Mouse (Mus musculus) heart, postnatal 36 days (tissue): Measurements from ENCODE around the gene Cnpy3. TPM values are rescaled to one million over a fixed set of nuclear protein-coding genes. Genes with fewer than 3 reads are reported as not detected.
"Not testable (repeated sequence)": the region's sequence is repeated elsewhere in the genome, so short reads cannot be mapped to it uniquely, and the experiment has no call there.

Experiments
- DNase-seq, 2 experiments: peaks; one replicate each; pipeline ENCODE4 v3.0.0; 2021 to 2022
- intact Hi-C: fragments of 180-260 bp; cut with DNase I; formaldehyde crosslinking; loops from one replicate; pipeline ENCODE4 v1.15.1; 2025
- total RNA-seq, 2 experiments: library from RNA; stranded (reverse); gene quantifications; 2 replicates each; pipeline ENCODE4 v1.2.3; 2021

The Cnpy3 gene
- 10 to 100 TPM; 18.4 to 19.2 TPM for total RNA-seq

- peak; percentile 93 for DNase-seq
- intact Hi-C loops, result loop anchor here (2.0 kb wide), 1 partner anchor 21 kb away; the partner anchor contains the start of gene 2310039H08Rik
Observed at GRCm38 (mm10) chr17:46751794-46752556, at the start of gene Cnpy3. Gene Cnpy3, minus strand, starts transcription at chr17:46752214.

GRCm38 (mm10) chr17:46801761-46802160, 49.7 kb upstream of the Cnpy3 start:
- DNase-seq, result no peak
- intact Hi-C loops, result no loop called here

- intact Hi-C loops, result no loop called here
- DNase-seq, result no peak
Observed at GRCm38 (mm10) chr17:46799680-46800079, 47.7 kb upstream of the Cnpy3 start.

- no peak for DNase-seq
- intact Hi-C loops, result no loop called here
Observed at GRCm38 (mm10) chr17:46797386-46797785, 45.4 kb upstream of the Cnpy3 start.

GRCm38 (mm10) chr17:46796743-46797142, 44.7 kb upstream of the Cnpy3 start:
- DNase-seq, result no peak
- intact Hi-C loops, result no loop called here

- DNase-seq, result no peak
- intact Hi-C loops, result no loop called here
Observed at GRCm38 (mm10) chr17:46792963-46793362, 40.9 kb upstream of the Cnpy3 start.

- DNase-seq, intact Hi-C loops: not testable (repeated sequence)
Observed at GRCm38 (mm10) chr17:46787974-46788373, 36.0 kb upstream of the Cnpy3 start.

- intact Hi-C loops, result no loop called here
- DNase-seq, result no peak
Observed at GRCm38 (mm10) chr17:46786952-46787351, 34.9 kb upstream of the Cnpy3 start.

GRCm38 (mm10) chr17:46783222-46783565, 31.2 kb upstream of the Cnpy3 start:
- DNase-seq, result no peak
- intact Hi-C loops, result no loop called here

- peak; percentile 91 to 95 for DNase-seq
- intact Hi-C loops, result loop anchor here (1.0 kb wide), 2 partner anchors 75 to 108 kb away; partner anchors contain the start of gene Tbcc
Observed at GRCm38 (mm10) chr17:46782341-46783221, 30.6 kb upstream of the Cnpy3 start, which contains the start of gene Rpl7l1. Gene Rpl7l1, minus strand, starts transcription at chr17:46782672.

GRCm38 (mm10) chr17:46781876-46782275, 29.9 kb upstream of the Cnpy3 start:
- DNase-seq, result no peak
- intact Hi-C loops, result loop anchor here (1.0 kb wide), 2 partner anchors 75 to 108 kb away; partner anchors contain the start of gene Tbcc

GRCm38 (mm10) chr17:46776087-46776486, 24.1 kb upstream of the Cnpy3 start:
- intact Hi-C loops, result no loop called here
- DNase-seq, result no peak

GRCm38 (mm10) chr17:46775070-46775469, 23.1 kb upstream of the Cnpy3 start:
- no peak for DNase-seq
- intact Hi-C loops, result no loop called here

- intact Hi-C loops, result no loop called here
- no peak for DNase-seq
Observed at GRCm38 (mm10) chr17:46774131-46774472, 22.1 kb upstream of the Cnpy3 start.

- intact Hi-C loops, result loop anchor here (2.0 kb wide), 1 partner anchor 21 kb away; the partner anchor contains the start of gene Cnpy3
- no peak for DNase-seq
Observed at GRCm38 (mm10) chr17:46773278-46774130, 21.5 kb upstream of the Cnpy3 start.

- DNase-seq, result peak; percentile 81 to 88
- intact Hi-C loops, result loop anchor here (2.0 kb wide), 1 partner anchor 20 kb away; the partner anchor contains the start of gene Cnpy3
Observed at GRCm38 (mm10) chr17:46772404-46773277, 20.6 kb upstream of the Cnpy3 start, which contains the start of gene 2310039H08Rik. Gene 2310039H08Rik, plus strand, starts transcription at chr17:46772635.

- DNase-seq, result no peak
- intact Hi-C loops, result loop anchor here (2.0 kb wide), 1 partner anchor 19 kb away; the partner anchor contains the start of gene Cnpy3
Observed at GRCm38 (mm10) chr17:46772038-46772403, 20.0 kb upstream of the Cnpy3 start.

GRCm38 (mm10) chr17:46771616-46772015, 19.6 kb upstream of the Cnpy3 start:
- intact Hi-C loops, result loop anchor here (2.0 kb wide), 1 partner anchor 19 kb away; the partner anchor contains the start of gene Cnpy3

GRCm38 (mm10) chr17:46771025-46771424, 19.0 kb upstream of the Cnpy3 start:
- no peak for DNase-seq
- intact Hi-C loops, result no loop called here

More at GRCm38 (mm10) chr17:46771616-46772015, 19.6 kb upstream of the Cnpy3 start:
- DNase-seq, result no peak
